Mouse (Mus musculus): Measurements from ENCODE around the gene Mbd5. TPM values are rescaled to one million over a fixed set of nuclear protein-coding genes. Genes with fewer than 3 reads are reported as not detected.
"Not testable (repeated sequence)": the region's sequence is repeated elsewhere in the genome, so short reads cannot be mapped to it uniquely, and the experiment has no call there.

Mbd5 gene
- polyA plus RNA-seq, 1 experiment from 2014 or later = 43.1 TPM

- Histone ChIP-seq H3K36me3 (ENCODE audit: control insufficient read depth, insufficient read depth, low read length) (no peaks in the 10 kb centered on the region), H3K4me2 (replicated peaks; ENCODE audit: low read depth, low read length) (no peak overlapping the region), H3K9me3 (ENCODE audit: control insufficient read depth, low read length) (no peaks in the 10 kb centered on the region), H3K27ac (ENCODE audit: low read depth, low read length) (no peak overlapping the region), H3K4me1 (replicated peaks; ENCODE audit: control insufficient read depth, insufficient read depth, low read length) (no peaks in the 10 kb centered on the region), H3K9ac (ENCODE audit: low read depth, low read length) (no peak overlapping the region), H3K27me3 (ENCODE audit: control insufficient read depth, insufficient read depth, low read length) (no peaks in the 10 kb centered on the region), H3K4me3 (ENCODE audit: low read depth, low read length) (no peak overlapping the region)
- DNase-seq (ENCODE audit: low spot score) = no peak
- ATAC-seq (ENCODE audit: low FRiP score) = no peak
- 95% methylated on average over 3 of the region's 3 CpGs for WGBS
These were observed 242.4 kb downstream of the Mbd5 start for GRCm38 (mm10) chr2:49191695-49192094.

GRCm38 (mm10) chr2:49204081-49204480 lies 254.8 kb downstream of the Mbd5 start:
- H3K4me2 ChIP-seq (replicated peaks; ENCODE audit: low read depth, low read length) = no peak overlapping the region
- H3K9me3 ChIP-seq (ENCODE audit: control insufficient read depth, low read length) = no peaks in the 10 kb centered on the region
- H3K27ac ChIP-seq (ENCODE audit: low read depth, low read length) = no peak overlapping the region
- DNase-seq (ENCODE audit: low spot score) (no peak), ATAC-seq (ENCODE audit: low FRiP score) (no peak)
- no peaks in the 10 kb centered on the region for H3K36me3 ChIP-seq (ENCODE audit: control insufficient read depth, insufficient read depth, low read length)
- H3K9ac ChIP-seq (ENCODE audit: low read depth, low read length) = no peak overlapping the region
- WGBS = 85% methylated on average over 1 of the region's 1 CpGs
- no peaks in the 10 kb centered on the region for H3K27me3 ChIP-seq (ENCODE audit: control insufficient read depth, insufficient read depth, low read length)
- H3K4me3 ChIP-seq (ENCODE audit: low read depth, low read length) = no peak overlapping the region
- H3K4me1 ChIP-seq (replicated peaks; ENCODE audit: control insufficient read depth, insufficient read depth, low read length) = no peaks in the 10 kb centered on the region

GRCm38 (mm10) chr2:49205692-49206091 lies 256.4 kb downstream of the Mbd5 start:
- not testable (repeated sequence) for H3K9me3 ChIP-seq (ENCODE audit: control insufficient read depth, low read length); H3K4me3 ChIP-seq (ENCODE audit: low read depth, low read length); H3K4me1 ChIP-seq (replicated peaks; ENCODE audit: control insufficient read depth, insufficient read depth, low read length); ATAC-seq (ENCODE audit: low FRiP score); H3K36me3 ChIP-seq (ENCODE audit: control insufficient read depth, insufficient read depth, low read length); H3K27ac ChIP-seq (ENCODE audit: low read depth, low read length); H3K4me2 ChIP-seq (replicated peaks; ENCODE audit: low read depth, low read length); H3K27me3 ChIP-seq (ENCODE audit: control insufficient read depth, insufficient read depth, low read length); H3K9ac ChIP-seq (ENCODE audit: low read depth, low read length); DNase-seq (ENCODE audit: low spot score)
- WGBS = 85% methylated on average over 1 of the region's 1 CpGs

- no peaks in the 10 kb centered on the region for H3K4me1 ChIP-seq (replicated peaks; ENCODE audit: control insufficient read depth, insufficient read depth, low read length)
- 93% methylated on average over 3 of the region's 3 CpGs for WGBS
- no peak for DNase-seq (ENCODE audit: low spot score)
These were observed 260.0 kb downstream of the Mbd5 start for GRCm38 (mm10) chr2:49209349-49209748.

GRCm38 (mm10) chr2:49210408-49210807 lies 261.1 kb downstream of the Mbd5 start:
- Histone ChIP-seq H3K4me3 (ENCODE audit: low read depth, low read length) (no peak overlapping the region), H3K27ac (ENCODE audit: low read depth, low read length) (no peak overlapping the region), H3K36me3 (ENCODE audit: control insufficient read depth, insufficient read depth, low read length) (no peaks in the 10 kb centered on the region), H3K9ac (ENCODE audit: low read depth, low read length) (no peak overlapping the region), H3K4me2 (replicated peaks; ENCODE audit: low read depth, low read length) (no peak overlapping the region), H3K9me3 (ENCODE audit: control insufficient read depth, low read length) (no peaks in the 10 kb centered on the region), H3K27me3 (ENCODE audit: control insufficient read depth, insufficient read depth, low read length) (no peaks in the 10 kb centered on the region), H3K4me1 (replicated peaks; ENCODE audit: control insufficient read depth, insufficient read depth, low read length) (no peaks in the 10 kb centered on the region)
- WGBS = 80% methylated on average over 1 of the region's 1 CpGs
- DNase-seq (ENCODE audit: low spot score) (no peak), ATAC-seq (ENCODE audit: low FRiP score) (no peak)

More at GRCm38 (mm10) chr2:49209349-49209748, 260.0 kb downstream of the Mbd5 start:
- H3K27me3 ChIP-seq (ENCODE audit: control insufficient read depth, insufficient read depth, low read length) = no peaks in the 10 kb centered on the region
- no peaks in the 10 kb centered on the region for H3K9me3 ChIP-seq (ENCODE audit: control insufficient read depth, low read length)
- no peak overlapping the region for H3K9ac ChIP-seq (ENCODE audit: low read depth, low read length)
- no peak overlapping the region for H3K4me2 ChIP-seq (replicated peaks; ENCODE audit: low read depth, low read length)
- no peak for ATAC-seq (ENCODE audit: low FRiP score)
- H3K27ac ChIP-seq (ENCODE audit: low read depth, low read length) = no peak overlapping the region
- H3K36me3 ChIP-seq (ENCODE audit: control insufficient read depth, insufficient read depth, low read length) = no peaks in the 10 kb centered on the region
- no peak overlapping the region for H3K4me3 ChIP-seq (ENCODE audit: low read depth, low read length)

GRCm38 (mm10) chr2:49229725-49230124 lies 280.4 kb downstream of the Mbd5 start:
- Histone ChIP-seq H3K9me3 (ENCODE audit: control insufficient read depth, low read length) (no peaks in the 10 kb centered on the region), H3K9ac (ENCODE audit: low read depth, low read length) (no peak overlapping the region), H3K36me3 (ENCODE audit: control insufficient read depth, insufficient read depth, low read length) (no peaks in the 10 kb centered on the region), H3K4me3 (ENCODE audit: low read depth, low read length) (no peak overlapping the region), H3K4me2 (replicated peaks; ENCODE audit: low read depth, low read length) (no peak overlapping the region), H3K27ac (ENCODE audit: low read depth, low read length) (no peak overlapping the region), H3K27me3 (ENCODE audit: control insufficient read depth, insufficient read depth, low read length) (no peaks in the 10 kb centered on the region), H3K4me1 (replicated peaks; ENCODE audit: control insufficient read depth, insufficient read depth, low read length) (no peaks in the 10 kb centered on the region)
- no peak for ATAC-seq (ENCODE audit: low FRiP score)
- DNase-seq (ENCODE audit: low spot score) = no peak

- no peak overlapping the region for H3K4me3 ChIP-seq (ENCODE audit: low read depth, low read length)
- no peak for ATAC-seq (ENCODE audit: low FRiP score)
- H3K4me1 ChIP-seq (replicated peaks; ENCODE audit: control insufficient read depth, insufficient read depth, low read length) = no peaks in the 10 kb centered on the region
- 83% methylated on average over 2 of the region's 2 CpGs for WGBS
- no peaks in the 10 kb centered on the region for H3K36me3 ChIP-seq (ENCODE audit: control insufficient read depth, insufficient read depth, low read length)
- no peak overlapping the region for H3K9ac ChIP-seq (ENCODE audit: low read depth, low read length)
- H3K4me2 ChIP-seq (replicated peaks; ENCODE audit: low read depth, low read length) = no peak overlapping the region
- H3K27me3 ChIP-seq (ENCODE audit: control insufficient read depth, insufficient read depth, low read length) = no peaks in the 10 kb centered on the region
- H3K9me3 ChIP-seq (ENCODE audit: control insufficient read depth, low read length) = no peaks in the 10 kb centered on the region
- DNase-seq (ENCODE audit: low spot score) = no peak
- H3K27ac ChIP-seq (ENCODE audit: low read depth, low read length) = no peak overlapping the region
These were observed 284.8 kb downstream of the Mbd5 start for GRCm38 (mm10) chr2:49234064-49234463.

- Histone ChIP-seq H3K27me3 (ENCODE audit: control insufficient read depth, insufficient read depth, low read length) (no peaks in the 10 kb centered on the region), H3K9ac (ENCODE audit: low read depth, low read length) (no peak overlapping the region), H3K4me3 (ENCODE audit: low read depth, low read length) (no peak overlapping the region), H3K27ac (ENCODE audit: low read depth, low read length) (no peak overlapping the region), H3K4me1 (replicated peaks; ENCODE audit: control insufficient read depth, insufficient read depth, low read length) (no peaks in the 10 kb centered on the region), H3K36me3 (ENCODE audit: control insufficient read depth, insufficient read depth, low read length) (no peaks in the 10 kb centered on the region), H3K9me3 (ENCODE audit: control insufficient read depth, low read length) (no peaks in the 10 kb centered on the region), H3K4me2 (replicated peaks; ENCODE audit: low read depth, low read length) (no peak overlapping the region)
- 91% methylated on average over 4 of the region's 4 CpGs for WGBS
- ATAC-seq (ENCODE audit: low FRiP score) (no peak), DNase-seq (ENCODE audit: low spot score) (no peak)
These were observed 292.4 kb downstream of the Mbd5 start for GRCm38 (mm10) chr2:49241715-49242114.

GRCm38 (mm10) chr2:49264092-49264491 lies 314.8 kb downstream of the Mbd5 start:
- WGBS = 65% methylated on average over 2 of the region's 2 CpGs
- Histone ChIP-seq H3K27ac (ENCODE audit: low read depth, low read length) (no peak overlapping the region), H3K36me3 (ENCODE audit: control insufficient read depth, insufficient read depth, low read length) (no peaks in the 10 kb centered on the region), H3K4me1 (replicated peaks; ENCODE audit: control insufficient read depth, insufficient read depth, low read length) (no peaks in the 10 kb centered on the region), H3K9me3 (ENCODE audit: control insufficient read depth, low read length) (no peaks in the 10 kb centered on the region), H3K4me3 (ENCODE audit: low read depth, low read length) (no peak overlapping the region), H3K27me3 (ENCODE audit: control insufficient read depth, insufficient read depth, low read length) (no peaks in the 10 kb centered on the region), H3K9ac (ENCODE audit: low read depth, low read length) (no peak overlapping the region), H3K4me2 (replicated peaks; ENCODE audit: low read depth, low read length) (no peak overlapping the region)
- no peak for ATAC-seq (ENCODE audit: low FRiP score)
- DNase-seq (ENCODE audit: low spot score) = no peak
